Mouse (Mus musculus): ENCODE data around the gene Tor4a. TPM values are rescaled to one million over a fixed set of nuclear protein-coding genes. Genes with fewer than 3 reads are reported as not detected.
A peak's percentile ranks its signal among the peaks of the same experiment; 100 is the strongest.

The Tor4a gene
- polyA plus RNA-seq, 1 experiment: 1.9 TPM

DNA sequence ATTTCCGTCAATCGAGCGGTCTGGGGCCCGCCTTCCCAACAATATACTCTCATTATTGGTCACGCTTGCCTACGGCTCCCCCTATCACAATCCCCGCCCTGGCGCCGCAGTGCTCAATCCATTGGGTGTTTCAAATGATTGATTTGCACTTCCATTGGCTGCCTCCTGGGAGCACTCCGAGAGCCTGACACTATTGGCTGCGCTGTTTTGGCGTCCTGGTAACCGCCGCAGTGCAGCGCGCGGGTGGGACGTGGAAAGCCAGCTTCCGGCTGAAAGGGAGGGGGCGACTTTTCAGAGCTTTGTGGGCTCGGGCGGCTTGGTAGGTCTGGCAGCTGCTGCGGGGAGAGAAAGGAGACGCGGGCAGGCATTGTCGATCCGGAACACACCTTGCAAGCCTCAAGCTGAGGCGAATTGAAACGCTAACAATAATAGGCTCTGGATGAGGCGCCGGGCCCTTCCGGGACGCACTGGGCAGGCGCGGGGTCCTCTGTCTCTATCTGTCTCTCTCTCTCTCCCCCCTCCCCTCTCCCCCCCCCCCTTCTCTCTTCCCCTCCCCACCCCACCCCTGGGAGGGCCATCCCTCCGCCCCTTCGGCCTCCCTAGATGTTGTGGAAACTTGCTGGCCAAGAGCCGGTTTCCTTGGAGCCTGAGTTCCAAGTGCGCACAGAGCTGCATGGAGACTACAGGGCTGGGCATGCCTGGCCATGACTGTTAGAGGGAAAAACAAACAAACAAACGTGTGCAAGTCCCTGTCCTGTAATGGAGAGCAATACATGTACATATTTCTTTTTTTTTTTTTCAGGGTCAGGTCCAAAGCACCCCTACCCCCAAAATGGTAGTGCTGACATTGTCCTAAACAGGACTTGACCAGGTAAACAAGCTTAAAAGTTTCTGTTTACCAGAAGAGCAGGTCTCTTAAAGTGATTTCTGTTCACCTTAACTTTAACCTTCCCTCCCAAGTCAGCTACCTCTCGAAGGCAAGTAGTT is 28.4 kb upstream of the Tor4a start:
- peak; percentile 82; the same call in 1 of the 2 replicates for TF ChIP-seq POLR2A (IDR thresholded peaks at IDR 0.05; ENCODE audit: borderline replicate concordance, extremely low read depth, insufficient read depth, insufficient read length, poor library complexity, severe bottlenecking)
- no peak for TF ChIP-seq CTCF (IDR thresholded peaks at IDR 0.05; ENCODE audit: borderline replicate concordance, extremely low read depth, insufficient read depth, insufficient read length)
- peak; percentile 100 for DNase-seq (ENCODE audit: low read depth)

DNA sequence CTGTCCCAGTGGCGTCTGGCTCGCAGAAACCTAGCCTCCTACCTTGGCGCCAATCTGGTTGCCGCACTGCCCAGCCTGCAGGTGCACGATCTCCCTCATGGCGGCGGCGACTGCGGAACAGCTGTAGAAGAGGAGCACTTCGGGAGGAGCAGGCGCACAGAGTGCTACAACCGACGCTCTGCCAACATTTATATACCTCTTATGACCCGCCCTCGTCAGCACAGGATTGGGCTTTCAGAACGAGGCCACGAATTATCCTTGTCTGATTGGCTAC is 27.7 kb upstream of the Tor4a start, which contains the start of gene Tubb4b:
Gene Tubb4b, minus strand, starts transcription at position 211 of the 274 bp plus-strand sequence.
- TF ChIP-seq POLR2A (IDR thresholded peaks at IDR 0.05; ENCODE audit: borderline replicate concordance, extremely low read depth, insufficient read depth, insufficient read length, poor library complexity, severe bottlenecking) (peak; percentile 96), CTCF (IDR thresholded peaks at IDR 0.05; ENCODE audit: borderline replicate concordance, extremely low read depth, insufficient read depth, insufficient read length) (peak; percentile 14; the same call in 1 of the 2 replicates)
- no peak for DNase-seq (ENCODE audit: low read depth)

DNA sequence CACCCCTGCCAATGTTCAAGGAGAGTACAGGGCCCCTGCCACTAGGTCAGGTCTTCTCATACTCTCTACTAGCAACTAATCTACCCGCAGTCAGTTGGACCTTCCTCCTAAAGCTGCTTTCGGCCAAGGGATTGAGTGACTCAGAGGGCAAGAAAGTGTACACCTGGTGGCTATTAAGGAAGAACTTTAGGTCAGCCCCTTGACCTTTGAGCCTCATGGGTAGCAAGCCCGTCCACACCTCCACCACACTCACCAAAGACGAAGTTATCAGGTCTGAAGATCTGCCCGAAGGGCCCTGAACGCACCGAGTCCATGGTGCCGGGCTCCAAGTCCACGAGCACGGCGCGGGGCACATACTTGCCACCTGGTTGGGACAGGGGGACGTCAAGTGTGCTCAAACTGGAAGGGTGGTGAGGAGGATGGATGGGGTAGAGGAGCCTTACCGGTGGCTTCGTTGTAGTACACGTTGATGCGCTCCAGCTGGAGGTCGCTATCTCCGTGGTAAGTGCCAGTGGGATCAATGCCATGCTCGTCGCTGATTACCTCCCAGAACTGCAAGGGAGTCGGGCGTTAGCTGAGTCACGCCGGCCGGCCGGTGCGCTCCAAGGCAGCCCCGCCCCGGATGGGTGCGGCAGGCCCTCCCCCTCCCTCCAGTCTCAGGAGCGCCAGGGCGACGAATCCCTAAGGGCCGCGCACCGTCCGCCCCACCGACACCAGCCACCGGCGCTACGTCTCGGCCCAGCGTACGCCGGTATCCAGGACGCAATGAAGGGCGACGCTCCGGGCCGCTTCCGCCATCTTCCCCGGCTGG is 27.2 kb upstream of the Tor4a start:
- no peak for TF ChIP-seq CTCF (IDR thresholded peaks at IDR 0.05; ENCODE audit: borderline replicate concordance, extremely low read depth, insufficient read depth, insufficient read length)
- TF ChIP-seq POLR2A (IDR thresholded peaks at IDR 0.05; ENCODE audit: borderline replicate concordance, extremely low read depth, insufficient read depth, insufficient read length, poor library complexity, severe bottlenecking): no peak
- DNase-seq (ENCODE audit: low read depth): no peak

DNA sequence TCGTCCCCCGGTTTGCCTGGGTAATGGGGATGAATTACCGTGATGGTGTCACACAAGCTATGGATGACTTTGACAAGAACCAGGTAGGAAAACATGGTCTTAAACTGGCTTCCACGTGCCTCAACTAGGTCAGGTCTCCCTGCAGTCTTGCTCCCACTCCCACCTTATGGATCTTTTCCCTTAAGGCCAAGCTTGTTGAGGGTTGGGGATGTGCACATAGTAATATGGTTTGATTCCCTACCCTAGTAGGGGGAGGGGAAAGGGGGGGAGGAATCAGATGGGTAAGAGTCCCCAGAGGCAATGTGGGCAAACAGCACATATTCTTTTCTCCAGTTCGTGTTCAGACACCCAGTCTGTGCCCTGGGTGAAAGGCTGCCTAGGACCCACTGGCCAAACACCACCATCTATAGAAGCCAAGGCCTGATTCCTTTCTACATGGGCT is 24.7 kb upstream of the Tor4a start:
- DNase-seq (ENCODE audit: low read depth): no peak
- TF ChIP-seq POLR2A (IDR thresholded peaks at IDR 0.05; ENCODE audit: borderline replicate concordance, extremely low read depth, insufficient read depth, insufficient read length, poor library complexity, severe bottlenecking) (no peak), CTCF (IDR thresholded peaks at IDR 0.05; ENCODE audit: borderline replicate concordance, extremely low read depth, insufficient read depth, insufficient read length) (no peak)

DNA sequence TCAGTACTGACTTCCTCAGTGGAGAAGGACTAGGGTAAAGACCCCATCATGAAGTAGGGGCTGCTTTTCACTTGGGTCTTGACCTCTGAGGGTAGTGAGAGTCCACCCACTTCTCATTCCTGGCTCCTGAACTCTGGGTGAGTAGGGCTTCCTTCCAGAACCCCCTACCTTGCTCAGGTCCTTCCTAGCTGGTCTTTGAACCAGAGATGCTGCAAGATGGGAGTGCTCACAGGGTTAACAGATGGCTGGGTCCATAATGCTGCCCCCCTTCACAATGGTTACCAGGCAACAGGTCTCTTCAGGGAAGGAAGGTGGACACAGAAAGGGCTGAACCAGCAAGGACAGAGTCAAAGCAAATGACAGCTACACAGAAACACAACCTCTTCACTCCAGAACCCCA is 21.8 kb upstream of the Tor4a start, which contains the start of gene Fam166a:
Gene Fam166a, plus strand, starts transcription at position 301 of the 400 bp plus-strand sequence.
- TF ChIP-seq POLR2A (IDR thresholded peaks at IDR 0.05; ENCODE audit: borderline replicate concordance, extremely low read depth, insufficient read depth, insufficient read length, poor library complexity, severe bottlenecking): no peak
- no peak for TF ChIP-seq CTCF (IDR thresholded peaks at IDR 0.05; ENCODE audit: borderline replicate concordance, extremely low read depth, insufficient read depth, insufficient read length)
- no peak for DNase-seq (ENCODE audit: low read depth)

DNA sequence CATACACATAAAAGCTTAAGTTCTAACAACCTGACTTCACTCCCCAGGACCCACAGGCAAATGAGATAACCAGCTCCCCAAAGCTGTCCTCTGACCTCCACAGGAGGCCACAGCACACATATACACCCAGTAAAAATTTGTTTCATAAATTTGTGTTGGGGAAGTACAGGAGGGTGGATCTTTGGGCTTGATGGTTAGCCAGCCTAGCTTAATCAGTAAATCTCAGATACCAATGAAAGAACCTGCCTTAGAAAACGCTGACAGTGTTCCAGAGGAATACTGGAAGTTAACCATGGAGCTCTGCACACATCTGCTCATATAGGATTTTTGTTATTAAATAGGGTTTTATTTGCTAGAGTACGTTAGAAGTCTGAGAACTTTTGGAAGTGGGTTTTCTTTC is 21.0 kb upstream of the Tor4a start:
- TF ChIP-seq CTCF (IDR thresholded peaks at IDR 0.05; ENCODE audit: borderline replicate concordance, extremely low read depth, insufficient read depth, insufficient read length): no peak
- no peak for DNase-seq (ENCODE audit: low read depth)

DNA sequence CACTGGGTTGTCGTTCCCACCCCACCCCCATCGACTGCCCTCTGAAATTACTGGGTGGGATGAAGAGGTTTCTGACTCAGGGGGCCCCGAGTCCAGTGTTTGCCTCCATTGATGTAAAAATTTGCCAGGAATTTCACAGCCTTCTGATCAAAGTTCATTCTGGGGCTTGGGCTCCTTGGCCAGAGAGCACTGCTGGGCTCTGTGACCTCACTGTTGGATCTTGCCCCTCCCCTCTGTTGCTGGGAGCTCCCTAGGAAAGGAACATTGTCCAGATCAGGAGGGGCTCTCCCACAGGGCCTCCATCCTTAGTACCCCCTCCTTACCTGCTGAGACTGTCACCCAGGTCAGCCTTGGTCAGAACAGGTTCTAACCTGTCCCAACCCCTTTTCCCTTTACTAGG is 17.8 kb upstream of the Tor4a start, which contains the start of gene Stpg3:
Gene Stpg3, minus strand, starts transcription at position 194 of the 400 bp plus-strand sequence.
- no peak for DNase-seq (ENCODE audit: low read depth)
- TF ChIP-seq CTCF (IDR thresholded peaks at IDR 0.05; ENCODE audit: borderline replicate concordance, extremely low read depth, insufficient read depth, insufficient read length) (no peak), POLR2A (IDR thresholded peaks at IDR 0.05; ENCODE audit: borderline replicate concordance, extremely low read depth, insufficient read depth, insufficient read length, poor library complexity, severe bottlenecking) (no peak)

DNA sequence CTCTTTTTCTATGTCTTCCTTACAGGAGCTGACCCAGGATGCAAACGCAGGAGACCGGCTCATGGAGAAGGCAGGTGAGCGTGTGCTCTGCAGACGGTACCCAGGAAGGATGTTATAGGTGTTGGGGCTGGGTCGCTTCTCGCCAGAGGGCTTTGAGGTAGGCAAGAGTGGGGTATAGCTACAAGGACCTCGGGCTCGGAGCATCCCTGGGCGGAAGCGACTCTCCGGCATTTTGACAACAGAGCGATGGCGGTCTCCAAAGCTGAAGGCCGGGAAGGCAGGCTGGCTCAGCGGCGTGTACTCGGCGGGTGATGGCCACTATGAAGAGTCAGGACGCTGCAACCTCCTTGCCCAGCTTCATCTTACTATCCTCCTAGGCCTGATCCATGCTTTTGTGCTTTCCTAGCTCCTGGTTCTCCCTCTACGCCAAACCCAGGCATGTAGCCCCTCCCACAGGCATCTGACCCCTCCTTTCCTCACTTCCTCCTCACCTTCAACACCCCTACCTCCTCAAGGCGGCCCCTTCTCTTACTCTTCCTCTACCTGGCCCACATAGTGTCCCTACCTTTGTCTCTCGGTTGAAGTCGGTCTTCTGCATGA is 16.7 kb upstream of the Tor4a start:
- DNase-seq (ENCODE audit: low read depth): no peak
- TF ChIP-seq CTCF (IDR thresholded peaks at IDR 0.05; ENCODE audit: borderline replicate concordance, extremely low read depth, insufficient read depth, insufficient read length): no peak
- TF ChIP-seq POLR2A (IDR thresholded peaks at IDR 0.05; ENCODE audit: borderline replicate concordance, extremely low read depth, insufficient read depth, insufficient read length, poor library complexity, severe bottlenecking): no peak

DNA sequence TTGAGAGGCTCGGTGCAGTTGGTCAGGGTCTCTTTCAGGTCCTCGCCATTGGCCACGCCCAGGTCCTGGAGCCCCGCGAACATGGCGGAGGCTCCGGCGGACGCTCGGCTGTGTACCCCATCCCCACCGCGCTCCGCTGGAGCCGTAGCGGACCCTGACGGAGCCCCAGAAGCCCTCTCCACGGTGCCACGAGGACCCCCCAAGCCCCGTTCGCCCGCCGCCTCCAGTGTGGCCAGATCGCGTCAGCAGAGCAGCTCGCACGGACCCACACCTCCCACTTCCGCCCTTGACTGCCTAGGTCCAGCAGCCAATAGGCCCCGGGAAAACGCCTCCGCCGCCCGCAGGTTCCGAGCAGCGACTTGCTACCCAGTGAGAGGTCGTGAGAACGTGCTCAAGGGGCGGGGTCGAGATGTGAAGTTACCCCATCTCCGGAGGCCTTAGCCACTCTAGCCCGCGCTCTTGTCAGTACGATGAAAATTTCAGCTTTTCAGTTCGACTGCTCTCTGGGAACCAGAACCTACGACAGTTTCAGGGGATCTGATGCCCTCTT is 14.5 kb upstream of the Tor4a start, which contains the start of gene Nelfb:
Gene Nelfb, minus strand, starts transcription at position 369 of the 550 bp plus-strand sequence.
- TF ChIP-seq CTCF (IDR thresholded peaks at IDR 0.05; ENCODE audit: borderline replicate concordance, extremely low read depth, insufficient read depth, insufficient read length): no peak
- TF ChIP-seq POLR2A (IDR thresholded peaks at IDR 0.05; ENCODE audit: borderline replicate concordance, extremely low read depth, insufficient read depth, insufficient read length, poor library complexity, severe bottlenecking): 0 out of 2 replicates have a peak, but pooled peaks have one; percentile 37
- peak; percentile 95 for DNase-seq (ENCODE audit: low read depth)

DNA sequence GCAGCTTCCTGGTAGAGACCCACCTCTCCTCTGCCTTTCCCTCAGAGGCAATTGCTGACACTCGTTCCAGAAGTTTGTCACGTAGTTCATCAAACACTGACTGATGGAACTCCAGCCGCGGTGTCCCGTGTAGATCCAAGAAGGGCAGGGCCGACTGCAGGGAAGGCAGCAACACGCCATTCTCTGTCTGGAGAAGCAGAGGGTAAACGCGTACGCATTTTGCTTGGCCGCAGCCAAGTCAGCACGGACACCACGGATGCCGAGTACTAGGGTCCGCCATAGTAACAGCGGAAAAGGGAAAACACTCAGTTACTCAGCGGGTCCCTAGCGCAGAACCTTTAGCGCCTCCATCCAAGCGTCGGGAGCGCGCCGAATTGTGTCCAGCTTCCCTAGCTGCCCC is 14.0 kb upstream of the Tor4a start:
- DNase-seq (ENCODE audit: low read depth): no peak
- TF ChIP-seq CTCF (IDR thresholded peaks at IDR 0.05; ENCODE audit: borderline replicate concordance, extremely low read depth, insufficient read depth, insufficient read length): no peak
- no peak for TF ChIP-seq POLR2A (IDR thresholded peaks at IDR 0.05; ENCODE audit: borderline replicate concordance, extremely low read depth, insufficient read depth, insufficient read length, poor library complexity, severe bottlenecking)
